Mouse (Mus musculus) neutrophil, adult 5-6 weeks (primary cell): ENCODE measurements around the gene Tom1l1. TPM values are rescaled to one million over a fixed set of nuclear protein-coding genes. Genes with fewer than 3 reads are reported as not detected.
A peak's percentile ranks its signal among the peaks of the same experiment; 100 is the strongest.

Source experiments
- ATAC-seq: fragments of 151-379, 151-347 bp; 2 replicates; pipeline ENCODE4 v1.8.0; 2017; ENCODE audit warnings: mild to moderate bottlenecking, moderate TSS enrichment; ENCODE audit not compliant: insufficient number of reproducible peaks, poor library complexity, low FRiP score, severe bottlenecking; ENCODE audit errors: extremely low read depth
- total RNA-seq: library from RNA; stranded (forward); fragments of 200-1000 nt; gene quantifications from 2 replicates; pipeline ENCODE4 v1.2.3, GENCODE M21; 2017

Gene Tom1l1
- total RNA-seq, 1 experiment from 2014 or later, result 1.9 TPM

DNA sequence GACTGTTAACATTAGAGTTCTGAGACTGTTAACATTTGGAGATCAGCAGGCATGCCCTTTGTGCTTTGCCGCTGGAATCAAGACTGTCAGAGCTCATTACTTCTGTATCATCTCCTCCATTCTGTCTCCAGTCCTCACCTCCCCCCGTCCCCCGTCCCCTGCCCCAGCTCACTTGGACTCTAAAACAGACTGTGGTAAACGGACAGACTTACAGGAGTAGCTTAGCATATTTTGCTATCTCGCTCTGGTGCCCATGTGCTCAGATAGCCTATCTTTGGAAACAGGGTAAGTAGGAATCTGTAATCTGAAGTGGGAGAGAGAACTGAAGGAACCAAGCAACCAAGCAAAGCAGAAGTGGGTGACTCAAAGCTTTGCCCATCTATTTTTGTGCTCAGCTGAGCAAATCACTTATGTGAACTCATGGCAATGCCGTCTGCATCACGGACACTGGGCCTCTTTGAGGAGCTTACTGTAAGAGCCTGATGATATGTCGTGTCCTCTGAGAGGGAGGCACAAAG lies 10.3 kb downstream of the Tom1l1 start:
- ATAC-seq, result no peak

- ATAC-seq, result no peak
These were observed 11.1 kb downstream of the Tom1l1 start for GRCm38 (mm10) chr11:90677027-90677426.

DNA sequence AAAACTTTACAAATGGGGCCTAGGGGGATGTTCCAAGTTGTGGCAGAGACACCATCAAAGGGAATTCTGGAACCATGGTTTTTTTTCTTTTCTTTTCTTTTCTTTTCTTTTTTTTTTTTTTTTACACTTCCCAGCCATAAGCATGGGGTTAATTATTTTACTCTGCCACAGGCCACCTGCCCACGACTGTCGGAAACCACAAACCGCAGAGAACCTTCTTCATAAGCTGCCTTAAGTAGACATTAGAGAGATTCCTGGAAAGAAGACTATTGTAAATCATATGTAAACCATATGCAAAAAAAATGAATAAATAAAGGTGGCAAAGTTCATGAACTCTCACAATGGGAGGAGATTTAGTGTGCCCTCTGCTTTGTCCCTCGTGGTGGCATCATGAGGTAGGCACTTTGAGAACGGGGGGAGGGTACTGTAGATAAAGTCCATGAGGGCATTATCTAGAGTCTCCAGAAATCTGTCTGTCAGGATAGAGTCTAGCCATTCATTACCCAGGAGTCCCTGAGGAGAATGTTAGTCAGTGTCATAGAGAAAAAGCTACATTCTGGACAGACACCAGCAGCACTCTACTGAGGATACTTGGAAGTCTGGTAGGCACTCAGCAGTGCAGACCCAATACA lies 12.6 kb downstream of the Tom1l1 start:
- ATAC-seq, result no peak

GRCm38 (mm10) chr11:90667325-90667724 lies 20.8 kb downstream of the Tom1l1 start:
- ATAC-seq, result no peak

DNA sequence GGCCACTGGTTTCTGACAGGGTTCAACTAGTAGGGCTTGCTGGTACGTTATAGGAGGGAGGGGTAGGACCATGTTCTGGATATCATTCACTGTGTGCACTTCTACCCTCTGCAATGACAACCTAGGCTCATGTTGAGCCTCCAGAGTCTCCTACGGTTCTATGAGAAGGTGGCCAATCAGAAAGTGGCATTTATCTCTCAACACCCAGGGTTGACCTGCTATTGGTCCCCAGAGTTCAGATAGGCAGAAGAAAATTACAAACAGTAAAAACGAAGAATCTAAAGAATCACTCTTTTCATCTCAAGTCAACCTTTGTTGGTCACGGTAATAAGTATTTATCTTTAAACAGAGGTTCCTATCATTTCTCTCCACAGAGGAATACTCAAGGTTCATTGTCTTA lies 21.2 kb downstream of the Tom1l1 start:
- no peak for ATAC-seq

DNA sequence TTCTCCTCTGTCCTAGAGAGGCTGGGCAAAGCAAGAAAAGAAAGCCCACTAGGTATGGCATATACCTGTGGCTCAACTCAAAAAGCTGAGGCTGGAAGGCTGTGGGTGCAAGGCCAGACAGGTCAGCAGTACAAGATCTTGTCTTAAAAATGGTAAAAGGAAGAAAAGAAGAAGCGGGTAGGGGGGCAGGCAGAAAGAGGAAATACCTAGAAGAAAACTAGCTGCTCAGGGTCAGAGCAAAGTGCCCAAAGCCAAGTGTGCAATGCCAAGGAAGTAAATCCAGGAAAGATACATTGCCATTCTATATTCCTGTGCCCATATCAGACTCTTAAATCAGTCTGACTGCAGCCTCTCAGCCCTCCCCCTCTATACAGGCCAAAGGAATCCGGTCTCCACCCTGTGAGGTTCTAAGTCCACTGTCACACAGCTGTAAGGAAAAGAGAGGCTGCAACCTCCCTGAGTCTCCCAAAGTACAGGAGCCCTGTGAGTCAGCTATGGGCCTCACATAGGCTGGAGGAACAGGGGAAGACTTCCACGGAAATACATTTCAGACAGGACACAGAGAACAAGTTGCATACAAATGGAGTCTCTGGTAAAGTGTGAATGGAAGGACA lies 21.9 kb downstream of the Tom1l1 start:
- ATAC-seq, result no peak

DNA sequence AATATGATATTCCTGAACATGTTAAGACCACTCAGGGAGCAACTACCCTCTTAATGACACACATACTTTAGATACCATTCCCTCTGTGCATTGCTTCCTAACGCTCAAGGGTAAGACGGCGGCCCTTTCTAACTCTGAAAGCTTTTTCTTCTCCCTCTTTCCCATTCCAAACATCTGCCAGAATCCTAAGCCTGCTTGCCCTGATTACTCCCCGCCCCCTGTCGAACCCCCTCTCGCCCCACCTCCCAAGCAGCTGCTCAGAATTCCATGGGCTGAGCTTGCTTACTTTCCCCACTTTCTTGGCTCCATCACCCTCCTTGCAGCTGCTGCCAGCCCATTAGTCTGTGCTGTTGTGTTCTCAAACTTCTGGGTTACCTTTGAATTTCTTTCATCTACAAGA lies 23.0 kb downstream of the Tom1l1 start:
- ATAC-seq, result no peak

- ATAC-seq, result no peak
These were observed 23.7 kb downstream of the Tom1l1 start for GRCm38 (mm10) chr11:90664345-90664986.

DNA sequence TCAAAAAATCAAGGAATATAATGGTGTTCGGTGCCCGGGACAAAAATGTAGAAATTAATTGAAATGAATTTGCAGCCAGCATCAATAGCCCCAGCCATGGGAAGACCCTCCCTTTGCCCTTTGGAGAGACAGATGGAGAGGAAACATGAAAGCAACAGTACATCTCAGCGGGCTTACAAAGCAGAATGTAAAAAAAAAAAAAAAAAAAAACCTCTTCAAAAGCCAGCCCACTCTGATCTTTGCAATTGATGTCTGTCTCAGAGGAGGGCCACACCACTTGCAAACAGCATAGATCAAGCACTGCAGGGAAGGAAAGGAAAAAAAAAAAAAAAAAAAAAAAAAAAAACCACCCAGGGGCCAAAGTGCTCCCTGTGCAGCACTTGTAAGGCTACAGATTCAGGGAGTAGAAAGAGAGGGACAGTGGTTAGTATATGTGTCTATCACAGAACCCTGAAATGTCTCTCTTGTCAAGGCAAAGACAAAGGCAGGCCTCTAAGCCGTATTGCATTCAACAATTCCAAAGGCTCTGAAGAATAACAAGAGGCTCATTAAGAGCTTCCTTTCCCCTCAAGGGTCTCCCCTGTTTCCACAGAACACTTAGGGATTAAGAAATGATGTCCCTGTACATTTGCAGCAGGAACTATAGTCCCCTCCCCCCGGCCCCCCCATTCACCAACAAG lies 24.4 kb downstream of the Tom1l1 start:
- ATAC-seq, result no peak

- no peak for ATAC-seq
These were observed 25.1 kb downstream of the Tom1l1 start for GRCm38 (mm10) chr11:90663052-90663451.

DNA sequence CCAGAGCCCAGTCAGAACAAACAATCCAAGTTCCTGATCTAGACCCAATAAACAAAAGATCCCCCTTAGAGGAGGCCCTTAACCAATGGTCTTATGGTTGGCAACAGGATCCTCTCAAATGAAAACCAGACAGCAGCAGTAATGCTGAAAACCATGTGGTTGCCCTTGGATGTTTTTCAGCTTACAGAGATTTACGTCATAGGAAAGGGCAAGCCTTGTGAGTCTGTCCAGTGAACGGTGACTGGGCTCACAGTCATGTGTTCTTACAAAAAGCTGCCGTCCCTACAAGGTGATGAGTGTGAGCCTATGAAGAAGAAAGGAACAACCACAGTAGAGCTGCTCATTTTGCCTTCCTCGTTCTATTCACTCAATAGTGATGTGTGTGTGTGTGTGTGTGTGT lies 27.5 kb downstream of the Tom1l1 start:
- ATAC-seq, result no peak

DNA sequence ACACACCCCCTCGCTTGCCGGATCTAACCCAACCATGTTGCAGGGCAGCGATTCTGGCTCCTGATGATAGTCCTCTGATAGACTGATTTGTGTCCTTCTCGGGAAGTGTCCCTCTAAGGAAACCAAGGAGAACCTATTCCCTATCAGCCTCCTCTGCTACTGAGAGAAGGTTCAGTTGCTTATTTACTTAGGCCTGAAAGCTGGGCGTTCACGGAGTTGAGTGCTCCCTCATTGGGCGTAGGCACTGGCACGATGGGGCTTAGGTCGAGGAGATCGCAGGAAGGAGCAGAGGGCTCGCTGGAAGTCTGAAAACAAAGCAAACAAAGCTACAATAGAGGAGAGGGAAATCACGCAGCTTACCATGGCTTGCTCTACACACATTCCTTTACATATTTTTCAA lies 30.6 kb downstream of the Tom1l1 start:
- no peak for ATAC-seq

DNA sequence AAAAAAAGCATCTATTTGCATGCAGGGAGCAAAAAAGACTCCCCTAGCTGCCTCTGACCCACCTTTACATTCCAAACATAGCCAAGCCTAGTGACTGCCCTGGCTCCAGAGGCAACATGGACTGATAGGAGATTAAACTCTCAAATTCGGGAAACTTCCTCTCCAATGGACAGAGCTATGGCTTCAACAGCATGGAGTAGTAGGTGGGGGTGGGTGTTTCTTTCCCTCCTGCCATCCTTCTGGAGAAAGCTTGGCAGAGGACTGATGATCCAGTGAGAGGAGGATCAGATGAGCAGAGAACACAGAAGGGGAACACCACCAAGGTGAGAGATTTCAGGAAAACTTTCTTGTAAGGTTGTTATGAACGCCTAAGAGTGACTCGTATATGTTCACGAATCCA lies 35.6 kb downstream of the Tom1l1 start:
- ATAC-seq, result no peak

DNA sequence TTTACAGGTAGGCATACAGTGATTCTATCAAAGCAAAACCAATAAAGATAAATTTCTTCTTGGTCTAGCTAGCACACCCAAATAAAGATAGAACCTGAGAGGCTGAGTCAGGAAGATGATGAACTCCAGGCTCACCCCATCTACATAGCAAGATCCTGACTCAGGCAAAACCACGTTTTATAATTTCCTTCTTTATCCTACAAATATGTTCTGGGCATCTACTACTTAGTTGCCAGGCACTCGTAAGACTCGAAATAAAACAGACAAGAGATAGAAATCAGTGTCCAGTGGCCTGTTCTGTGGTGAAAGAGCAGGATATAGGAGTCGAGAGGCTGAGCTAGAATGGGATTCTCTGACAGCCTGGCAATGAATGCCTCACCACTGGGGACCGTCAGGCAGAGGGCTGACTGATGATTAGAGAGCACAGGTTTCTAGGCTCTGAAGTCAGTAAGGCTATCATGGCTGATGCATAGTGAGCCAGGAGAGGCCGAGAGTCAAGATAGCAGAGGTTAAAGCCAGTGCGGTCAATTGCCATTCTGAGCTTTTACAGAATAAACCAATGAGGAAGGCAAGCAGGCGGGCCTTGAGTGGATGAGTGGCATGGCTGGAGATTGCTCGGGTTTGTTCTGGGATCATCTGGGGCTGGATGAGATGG lies 37.8 kb downstream of the Tom1l1 start:
- no peak for ATAC-seq

- no peak for ATAC-seq
These were observed 38.4 kb downstream of the Tom1l1 start for GRCm38 (mm10) chr11:90649777-90650176.

- ATAC-seq, result peak; percentile 13; the same call in 1 of the 2 replicates
These were observed 49.8 kb downstream of the Tom1l1 start for GRCm38 (mm10) chr11:90638312-90638830.

GRCm38 (mm10) chr11:90637440-90638311 lies 50.5 kb downstream of the Tom1l1 start, which contains the start of the genes Stxbp4 and Cox11:
Gene Stxbp4, minus strand, starts transcription at chr11:90638084.
Gene Cox11, plus strand, starts transcription at chr11:90638173.
- ATAC-seq, result peak; percentile 91

DNA sequence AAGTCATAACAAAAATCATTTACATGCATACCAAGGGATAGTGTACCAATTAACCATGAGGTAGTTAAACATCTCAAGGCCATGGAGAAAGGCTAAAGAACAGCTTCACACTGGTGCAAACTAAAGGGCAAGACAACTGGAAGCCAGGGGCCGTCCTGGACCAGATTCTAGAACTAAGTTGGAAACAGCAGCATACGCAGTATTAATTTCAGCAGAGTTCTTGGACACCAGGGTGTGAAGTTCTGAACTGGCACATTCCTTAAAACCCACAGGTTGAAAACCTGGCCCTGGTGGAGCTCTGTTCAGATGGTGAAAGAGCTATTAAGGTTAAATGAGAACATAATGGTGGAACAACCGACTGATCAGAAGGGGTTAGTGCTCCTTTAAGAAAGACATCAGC lies 53.5 kb downstream of the Tom1l1 start:
- ATAC-seq, result no peak
